Mouse (Mus musculus) left cerebral cortex, adult 8-10 months (tissue): ENCODE measurements around the gene Cavin3. TPM values are rescaled to one million over a fixed set of nuclear protein-coding genes. Genes with fewer than 3 reads are reported as not detected.
"Not testable (repeated sequence)": the region's sequence is repeated elsewhere in the genome, so short reads cannot be mapped to it uniquely, and the experiment has no call there.

Experiments used
- DNase-seq, 2 experiments: peaks; one replicate each; pipeline ENCODE4 v3.0.0; 2022; ENCODE audit warnings: low spot score in 2 of 2
- total RNA-seq, 4 experiments: library from RNA; stranded (reverse); gene quantifications; 2 replicates each; pipeline ENCODE4 v1.2.4; 2022

Gene Cavin3
- total RNA-seq, 4 experiments from 2014 or later = 15.1 to 18.5 (median 17.0) TPM

- DNase-seq = peak in 1 of 2 experiments; percentile 23
These were observed 1.3 kb downstream of the Cavin3 start for GRCm38 (mm10) chr7:105480561-105481504.

- DNase-seq = no peak
These were observed 2.0 kb downstream of the Cavin3 start for GRCm38 (mm10) chr7:105480081-105480480.

- no peak for DNase-seq
These were observed 2.9 kb downstream of the Cavin3 start for GRCm38 (mm10) chr7:105479232-105479631.

- DNase-seq = no peak
These were observed 3.8 kb downstream of the Cavin3 start for GRCm38 (mm10) chr7:105478344-105478743.

- peak in 1 of 2 experiments; percentile 30 for DNase-seq
These were observed 4.3 kb downstream of the Cavin3 start for GRCm38 (mm10) chr7:105477841-105478240.

- DNase-seq = no peak
These were observed 4.7 kb downstream of the Cavin3 start for GRCm38 (mm10) chr7:105477433-105477700.

- no peak for DNase-seq
These were observed 5.2 kb downstream of the Cavin3 start for GRCm38 (mm10) chr7:105476683-105477432.

- no peak for DNase-seq
These were observed 6.6 kb downstream of the Cavin3 start for GRCm38 (mm10) chr7:105475396-105475949.

GRCm38 (mm10) chr7:105474771-105475315 is 7.3 kb downstream of the Cavin3 start:
- no peak for DNase-seq

GRCm38 (mm10) chr7:105472607-105473006 is 9.5 kb downstream of the Cavin3 start:
- DNase-seq = no peak

GRCm38 (mm10) chr7:105465505-105465904 is 16.6 kb downstream of the Cavin3 start:
- peak; percentile 32 to 89 for DNase-seq

GRCm38 (mm10) chr7:105458546-105458945 is 23.6 kb downstream of the Cavin3 start:
- no peak for DNase-seq

GRCm38 (mm10) chr7:105453345-105453744 is 28.8 kb downstream of the Cavin3 start:
- not testable (repeated sequence) for DNase-seq

GRCm38 (mm10) chr7:105445076-105445475 is 37.0 kb downstream of the Cavin3 start:
- DNase-seq = no peak

GRCm38 (mm10) chr7:105441426-105441825 is 40.7 kb downstream of the Cavin3 start:
- DNase-seq = no peak

- peak in 1 of 2 experiments; percentile 53 for DNase-seq
These were observed 43.9 kb downstream of the Cavin3 start for GRCm38 (mm10) chr7:105437979-105438772.

GRCm38 (mm10) chr7:105434798-105435197 is 47.3 kb downstream of the Cavin3 start:
- DNase-seq = no peak

GRCm38 (mm10) chr7:105433859-105434258 is 48.2 kb downstream of the Cavin3 start:
- DNase-seq = no peak

GRCm38 (mm10) chr7:105432058-105432457 is 50.0 kb downstream of the Cavin3 start:
- no peak for DNase-seq
